Mouse (Mus musculus) kidney, postnatal 0 days (tissue): ENCODE measurements at regions not wholly inside any gene's neighbourhood (a gene's known extent, or its start where the extent isn't known, plus 50 kb on each side); places are given as distances from the start of the nearest gene placed in this dataset.

ENCODE experiments used
- ATAC-seq: fragments of 200-750 bp; cut with Nextera tagmentation; replicated peaks from 2 replicates; pipeline ENCODE4 v1.8.0; 2017; ENCODE audit warnings: low read depth, moderate number of reproducible peaks, moderate TSS enrichment, moderate library complexity; ENCODE audit not compliant: low FRiP score
- DNase-seq: peaks from one replicate; pipeline ENCODE4 v3.0.0-alpha.2; 2016; ENCODE audit warnings: low spot score
- H3K27ac ChIP-seq: fragments of 300-500 bp; sonication (generic); 2 replicates; pipeline ENCODE4 v1.5.1; 2014; ENCODE audit warnings: mild to moderate bottlenecking
- H3K27me3 ChIP-seq: fragments of 300-500 bp; sonication (generic); 2 replicates; pipeline ENCODE4 v1.6.1; 2014; ENCODE audit warnings: low read length, mixed read lengths; ENCODE audit not compliant: insufficient read depth
- H3K36me3 ChIP-seq: fragments of 300-500 bp; sonication (generic); 2 replicates; pipeline ENCODE4 v1.6.1; 2014; ENCODE audit warnings: low read length, mixed read lengths; ENCODE audit not compliant: insufficient read depth
- H3K4me1 ChIP-seq: fragments of 300-500 bp; sonication (generic); replicated peaks from 2 replicates; pipeline ENCODE4 v1.6.1; 2014; ENCODE audit warnings: antibody characterized with exemption, low read length, mixed read lengths; ENCODE audit not compliant: insufficient read depth
- H3K4me2 ChIP-seq: fragments of 300-500 bp; sonication (generic); 2 replicates; pipeline ENCODE4 v1.6.1; 2014; ENCODE audit warnings: mild to moderate bottlenecking, low read length, moderate library complexity, mixed read lengths
- H3K4me3 ChIP-seq: fragments of 300-500 bp; sonication (generic); replicated peaks from 2 replicates; pipeline ENCODE4 v1.5.1; 2014; ENCODE audit warnings: low read depth, low read length
- H3K9ac ChIP-seq: fragments of 300-500 bp; sonication (generic); 2 replicates; pipeline ENCODE4 v1.6.1; 2014; ENCODE audit warnings: low read depth, low read length
- H3K9me3 ChIP-seq: fragments of 300-500 bp; sonication (generic); replicated peaks from 2 replicates; pipeline ENCODE4 v1.6.1; 2016; ENCODE audit warnings: low read length, inconsistent platforms, mixed read lengths
- CTCF ChIP-seq: IDR thresholded peaks from 2 replicates; pipeline ENCODE4 v1.5.1; 2016; ENCODE audit warnings: antibody characterized with exemption, low read depth, mild to moderate bottlenecking, moderate library complexity
- WGBS: fragments of 180-500 bp; shearing (Covaris S2); extraction: QIAGEN DNeasy Blood & Tissue Kit; methylation state at CpG from one replicate; pipeline ENCODE4 v1.1.7; 2014; 5-methylcytosine and 5-hydroxymethylcytosine counted together

DNA sequence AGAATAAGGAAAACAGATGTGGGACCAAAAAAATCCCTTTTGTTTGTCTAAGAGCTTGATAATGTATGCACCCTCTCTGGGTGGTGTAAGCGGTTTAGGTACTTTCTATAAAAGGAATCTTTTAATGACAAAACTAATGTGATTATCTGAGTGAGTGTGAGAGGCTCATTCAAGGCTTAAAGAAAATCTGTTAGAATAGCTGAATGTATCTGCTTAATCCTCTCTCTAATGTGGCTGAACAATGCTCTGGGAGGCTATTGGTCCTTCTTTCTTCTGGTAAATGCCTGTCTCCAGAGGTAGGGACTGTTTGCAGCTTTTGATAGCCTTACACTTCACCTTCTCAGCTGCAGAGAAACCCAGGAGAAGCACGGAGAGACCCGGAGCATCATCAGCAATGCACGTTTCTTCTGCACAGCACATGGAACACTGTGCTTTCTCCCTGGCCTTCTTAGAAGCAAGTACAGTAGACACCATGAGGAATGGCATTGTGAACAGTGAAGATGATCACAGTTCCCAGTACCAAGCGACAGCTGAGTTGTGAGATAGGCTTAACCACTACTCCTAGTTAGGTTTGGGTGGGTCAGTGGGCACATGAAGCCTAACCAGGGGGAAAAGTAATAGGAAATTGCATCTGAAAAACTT is 56.1 kb upstream of the Fam181b start:
- Histone ChIP-seq H3K4me3 (no peak overlapping the region), H3K36me3 (no peaks in the 10 kb centered on the region), H3K4me2 (no peak overlapping the region), H3K27me3 (no peaks in the 10 kb centered on the region), H3K27ac (no peak overlapping the region), H3K9ac (no peak overlapping the region), H3K4me1 (no peaks in the 10 kb centered on the region), H3K9me3 (no peaks in the 10 kb centered on the region)
- DNase-seq, result no peak
- no peak for ATAC-seq
- 80% methylated on average over 5 of the region's 5 CpGs for WGBS
- no peak for TF ChIP-seq CTCF

DNA sequence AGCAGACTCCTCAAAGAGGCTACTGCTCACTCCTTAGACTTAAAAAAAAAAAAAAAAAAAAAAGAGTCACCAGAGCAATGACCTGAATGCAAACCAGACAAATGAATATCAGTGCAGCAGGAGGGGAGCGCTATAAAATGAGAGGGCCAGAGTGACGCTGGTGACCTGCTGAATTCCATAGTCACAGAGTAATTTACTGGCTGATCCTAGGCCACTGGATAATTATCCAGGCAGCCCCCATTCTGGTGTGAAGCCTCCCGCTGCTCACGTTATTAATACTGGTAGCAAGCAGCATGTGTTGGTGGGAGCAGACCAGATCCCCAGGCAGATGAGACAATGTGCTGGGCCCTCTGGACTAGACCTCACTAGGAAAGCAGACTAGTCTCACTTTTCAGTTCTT is 53.4 kb upstream of the Fam181b start:
- TF ChIP-seq CTCF, result no peak
- no peak overlapping the region for H3K27ac ChIP-seq

More for the DNA sequence above, 53.4 kb upstream of the Fam181b start:
- Histone ChIP-seq H3K4me2 (no peak overlapping the region), H3K9me3 (no peaks in the 10 kb centered on the region), H3K4me1 (no peaks in the 10 kb centered on the region), H3K9ac (no peak overlapping the region), H3K4me3 (no peak overlapping the region), H3K36me3 (no peaks in the 10 kb centered on the region), H3K27me3 (no peaks in the 10 kb centered on the region)
- no peak for ATAC-seq
- 24% methylated on average over 4 of the region's 4 CpGs for WGBS
- DNase-seq, result no peak
